Mouse (Mus musculus): ENCODE data around the gene Trim27.

The Trim27 gene

GRCm38 (mm10) chr13:21179367-21179723 is at the start of gene Trim27:
Trim27 (plus strand) TSS chr13:21179445.
- no peak for DNase-seq

GRCm38 (mm10) chr13:21142421-21142820 is 36.8 kb upstream of the Trim27 start:
- peak; percentile 3 for DNase-seq

DNA sequence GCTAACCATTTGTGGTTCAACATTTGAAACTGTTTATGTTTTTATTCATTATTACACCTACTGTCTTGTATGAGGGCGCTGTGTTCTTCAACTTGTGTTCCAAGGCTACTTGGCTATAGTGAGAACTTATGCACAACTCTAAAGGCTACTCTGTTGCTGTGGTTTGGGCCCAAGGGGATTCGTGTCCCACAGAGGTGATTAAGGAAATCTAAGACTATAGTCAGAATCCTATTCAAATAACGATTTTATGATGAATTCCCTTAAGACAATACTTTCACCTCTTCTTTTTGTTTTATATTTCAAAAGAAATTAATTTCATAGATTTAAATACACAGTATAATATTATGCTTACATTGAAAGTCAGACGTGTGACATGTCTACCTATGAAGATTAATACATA is 33.5 kb upstream of the Trim27 start, which contains the start of gene Olfr1368:
TSS of gene Olfr1368 (minus strand) at position 101 of the 400 bp plus-strand sequence.
- DNase-seq = no peak

DNA sequence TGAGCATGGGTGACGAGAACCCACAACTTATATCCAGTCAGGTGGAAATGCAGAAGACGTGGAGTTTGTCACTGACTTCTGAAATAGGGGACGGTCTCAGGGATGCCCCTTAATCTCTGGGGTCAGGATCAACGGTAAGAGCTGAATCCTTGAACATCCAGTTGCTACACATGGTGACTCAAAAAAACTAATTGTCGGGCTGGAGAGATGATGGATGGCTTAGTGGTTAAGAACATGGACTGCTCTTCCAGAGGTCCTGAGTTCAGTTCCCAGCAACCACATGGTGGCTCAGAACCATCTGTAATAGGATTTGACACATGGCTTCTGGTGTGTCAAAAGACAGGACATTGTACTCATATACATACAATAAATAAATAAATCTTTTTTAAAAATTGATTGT is 23.4 kb upstream of the Trim27 start:
- no peak for DNase-seq

DNA sequence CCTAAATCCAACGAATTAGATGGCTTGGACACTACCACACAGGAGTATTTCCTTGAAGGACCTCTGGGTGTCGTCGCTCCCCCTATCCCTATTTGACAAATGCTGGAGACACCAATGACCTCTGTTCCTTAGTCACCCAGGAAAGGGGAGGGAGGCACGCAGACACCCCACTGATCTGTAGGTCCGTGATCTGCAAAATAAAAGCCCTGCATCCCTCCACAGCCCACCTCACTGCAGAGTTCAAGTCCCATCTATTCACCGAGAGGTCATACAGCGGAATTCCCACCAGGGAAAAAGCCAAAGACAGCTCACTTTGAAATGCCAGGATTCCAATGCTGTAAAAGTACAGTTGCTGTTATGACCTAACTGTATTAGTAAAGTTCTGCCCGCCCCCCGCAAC is 21.2 kb upstream of the Trim27 start:
- no peak for DNase-seq

GRCm38 (mm10) chr13:21158785-21159474 is 20.3 kb upstream of the Trim27 start:
- DNase-seq = peak; percentile 89

DNA sequence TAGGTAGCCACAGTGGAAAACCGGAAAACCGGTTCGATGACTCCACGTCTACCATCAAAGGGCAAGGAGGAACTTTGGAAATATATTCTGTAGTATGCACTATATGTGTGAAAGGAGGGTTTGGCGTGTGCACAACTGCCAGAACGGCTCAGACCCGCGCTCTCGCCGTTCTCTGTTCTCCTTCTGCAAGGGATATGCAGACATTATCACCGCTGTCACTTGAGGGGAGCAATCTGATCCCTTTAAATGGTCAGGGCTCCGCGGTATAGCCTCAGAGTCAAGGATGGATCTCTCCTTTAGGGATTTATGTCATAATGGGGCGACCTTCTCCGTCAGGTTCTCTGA is 19.8 kb upstream of the Trim27 start:
- peak; percentile 13 for DNase-seq

- no peak for DNase-seq
Measured at GRCm38 (mm10) chr13:21160041-21160511, 19.2 kb upstream of the Trim27 start.

GRCm38 (mm10) chr13:21160657-21161590 is 18.3 kb upstream of the Trim27 start:
- peak; percentile 93 for DNase-seq

- no peak for DNase-seq
Measured at GRCm38 (mm10) chr13:21161591-21161990, 17.7 kb upstream of the Trim27 start.

- no peak for DNase-seq
Measured at GRCm38 (mm10) chr13:21162591-21162990, 16.7 kb upstream of the Trim27 start.

DNA sequence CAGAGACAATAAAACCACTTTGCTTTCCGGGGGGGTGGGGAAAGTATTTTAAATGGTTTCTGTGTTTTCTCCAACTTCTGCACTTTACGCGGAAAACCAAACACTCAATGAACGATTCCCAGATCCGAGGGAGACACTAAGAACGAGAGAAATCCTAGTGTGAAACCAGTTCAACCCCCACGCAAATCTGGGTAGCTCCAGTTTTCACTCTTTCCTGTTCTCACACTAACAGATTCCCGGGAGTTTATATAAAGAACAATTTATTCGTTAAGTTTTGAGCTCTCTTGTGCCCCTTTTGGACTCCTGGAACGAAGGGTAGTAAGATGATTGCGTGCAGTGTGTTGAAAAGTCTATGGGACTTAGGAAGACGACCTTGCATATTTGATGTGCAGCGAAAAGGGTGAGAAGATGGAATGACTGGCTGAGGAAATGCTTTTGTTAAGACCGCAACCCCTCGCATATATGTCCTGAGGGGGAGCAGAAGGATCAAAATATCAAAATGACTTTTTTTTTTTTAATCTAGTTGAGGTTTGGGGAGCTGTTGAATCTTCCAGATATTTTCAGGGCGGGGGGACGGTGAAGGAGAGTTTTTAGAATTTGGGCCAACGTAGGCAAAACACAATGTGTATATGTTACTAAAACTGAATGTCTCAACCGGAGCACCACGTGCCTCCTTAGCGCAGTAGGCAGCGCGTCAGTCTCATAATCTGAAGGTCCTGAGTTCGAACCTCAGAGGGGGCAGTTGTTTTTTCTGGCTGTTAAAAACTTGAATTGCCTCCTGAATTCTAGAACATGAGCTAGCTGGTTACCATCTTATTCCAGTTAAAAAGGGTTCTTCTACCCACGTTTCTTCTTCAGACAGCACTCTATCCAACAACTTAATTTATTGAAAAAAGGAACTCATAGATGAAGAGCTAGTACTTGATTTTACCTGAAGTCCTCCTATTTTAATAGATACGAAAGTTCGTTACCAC is 12.0 kb upstream of the Trim27 start:
- DNase-seq = peak; percentile 84

- DNase-seq = peak; percentile 47
Measured at GRCm38 (mm10) chr13:21167910-21168300, 11.3 kb upstream of the Trim27 start.

DNA sequence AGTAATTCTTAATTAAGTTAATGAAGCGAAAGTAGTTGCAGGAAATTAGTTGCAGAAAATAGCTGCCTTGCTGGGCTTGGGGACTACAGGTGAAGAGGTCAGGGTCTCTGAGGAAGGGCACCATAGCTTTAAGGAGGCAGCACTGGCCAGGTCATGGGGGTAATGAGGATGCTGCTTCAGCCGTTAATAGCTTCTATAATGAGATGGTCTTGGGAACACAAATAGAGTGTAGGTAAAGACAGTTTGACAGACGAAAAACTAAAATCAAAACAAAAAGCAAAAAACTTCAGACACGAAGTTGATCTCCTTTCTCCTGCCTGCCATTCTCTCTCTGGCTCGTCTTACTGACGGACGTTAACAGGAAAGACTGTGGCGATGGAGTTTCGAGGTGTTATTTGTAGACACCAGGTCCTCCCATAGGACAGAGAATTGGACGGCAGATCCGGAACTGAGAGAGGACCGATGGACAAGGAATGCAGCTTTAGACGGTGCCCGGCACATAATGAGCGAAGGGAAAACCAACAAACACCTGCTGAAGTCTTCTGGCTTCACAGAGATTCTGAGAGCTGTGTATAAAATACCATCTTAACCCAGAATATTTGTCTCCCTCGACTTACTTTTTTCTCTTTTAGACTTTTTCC is 10.8 kb upstream of the Trim27 start:
- peak; percentile 41 for DNase-seq

DNA sequence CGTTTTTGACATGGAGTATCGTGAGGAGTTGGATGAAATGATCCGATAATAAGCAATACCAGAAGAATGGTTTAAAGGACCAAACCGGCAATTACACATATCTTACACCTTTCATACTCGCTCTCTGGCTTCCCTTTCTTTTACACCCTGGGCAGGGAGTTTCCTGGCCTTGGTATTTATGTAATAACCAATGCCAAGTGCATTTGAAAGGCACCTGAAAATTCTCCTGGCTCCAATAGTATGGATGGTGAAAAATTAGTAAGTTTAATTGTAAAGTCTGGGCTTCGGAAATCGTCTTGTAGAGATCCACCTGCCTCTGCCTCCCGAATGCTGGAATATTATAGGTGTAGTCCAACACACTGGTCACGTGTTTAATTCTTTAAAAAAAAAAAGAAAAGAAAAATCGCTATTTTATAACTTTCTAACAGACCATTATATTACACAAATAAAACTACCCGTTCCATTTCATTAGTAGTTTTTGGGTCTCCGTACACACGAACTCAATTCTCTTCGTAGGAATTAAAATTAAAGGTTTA is 10.1 kb upstream of the Trim27 start:
- DNase-seq = peak; percentile 10

DNA sequence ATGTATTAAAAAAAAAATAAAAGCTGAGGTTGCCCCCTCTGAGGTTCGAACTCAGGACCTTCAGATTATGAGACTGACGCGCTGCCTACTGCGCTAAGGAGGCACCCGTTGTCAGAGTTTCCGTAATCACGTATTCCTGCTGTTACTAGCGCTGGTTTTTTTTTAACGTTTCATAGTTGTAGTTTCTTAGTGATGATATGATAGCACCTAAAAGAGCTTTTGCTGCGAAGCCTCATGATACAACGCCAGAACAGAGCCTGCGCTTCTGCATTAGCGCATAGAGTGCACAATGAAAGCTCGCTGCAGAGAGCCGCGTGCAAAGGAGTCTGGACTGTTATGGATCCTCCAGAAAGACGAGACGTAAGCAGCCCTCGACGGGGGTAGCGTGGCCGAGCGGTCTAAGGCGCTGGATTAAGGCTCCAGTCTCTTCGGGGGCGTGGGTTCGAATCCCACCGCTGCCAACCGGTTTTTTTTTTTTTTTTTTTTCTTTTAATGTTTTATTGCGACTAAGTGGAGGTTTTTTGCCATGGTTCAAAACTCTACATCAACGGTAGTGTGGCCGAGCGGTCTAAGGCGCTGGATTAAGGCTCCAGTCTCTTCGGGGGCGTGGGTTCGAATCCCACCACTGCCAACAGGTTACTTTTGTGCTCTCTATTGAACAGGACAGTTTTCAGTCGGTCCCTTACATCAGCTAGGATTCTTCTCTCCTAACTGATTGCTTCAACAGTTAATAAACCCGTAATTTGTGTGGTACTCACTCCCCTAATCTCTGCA is 9.4 kb upstream of the Trim27 start:
- DNase-seq = peak; percentile 86

DNA sequence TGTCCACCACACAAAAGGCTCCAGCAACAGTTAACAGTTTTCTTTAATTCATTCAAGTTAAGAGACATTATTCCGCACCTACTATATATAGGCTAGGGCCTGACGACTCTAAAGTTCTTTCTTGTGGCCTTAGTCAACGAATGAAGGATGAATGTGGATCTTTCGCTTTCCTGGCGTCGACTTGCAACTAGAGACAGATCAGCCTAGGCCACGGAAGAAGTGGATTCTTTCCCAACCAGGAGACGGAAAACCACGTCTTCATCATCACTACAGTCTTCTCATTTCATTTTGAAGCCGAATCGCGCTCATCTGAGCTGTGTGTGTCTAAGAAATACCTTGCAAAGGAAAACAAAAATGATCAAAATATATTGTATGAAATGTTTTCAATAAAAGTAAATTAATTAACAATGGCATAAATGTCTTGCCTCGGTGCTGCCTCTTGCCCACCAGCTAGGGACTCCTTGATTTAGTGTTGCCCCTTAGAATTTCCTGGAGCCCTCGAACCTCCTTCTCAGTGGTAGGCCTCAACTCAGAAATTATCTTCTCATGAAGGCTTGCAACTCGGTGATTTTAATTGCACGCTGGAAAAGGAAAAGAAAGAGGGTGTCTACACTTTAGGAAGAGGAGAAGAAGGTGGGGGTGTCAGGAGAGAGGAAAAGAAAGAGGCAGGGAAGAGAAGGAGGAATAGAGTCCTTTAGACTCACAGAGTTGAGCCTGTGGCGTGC is 8.7 kb upstream of the Trim27 start:
- no peak for DNase-seq

- DNase-seq = no peak
Measured at GRCm38 (mm10) chr13:21171156-21171530, 8.1 kb upstream of the Trim27 start.

- DNase-seq = peak; percentile 28
Measured at GRCm38 (mm10) chr13:21171600-21172150, 7.6 kb upstream of the Trim27 start.

Data from kidney, postnatal 14 days (tissue).